Mouse (Mus musculus) frontal cortex, adult (tissue): ENCODE data around the gene Hltf.
A peak's percentile ranks its signal among the peaks of the same experiment; 100 is the strongest.
"Not testable (repeated sequence)": the region's sequence is repeated elsewhere in the genome, so short reads cannot be mapped to it uniquely, and the experiment has no call there.

ENCODE experiments used
- ATAC-seq: cut with Nextera tagmentation; 2 replicates; pipeline ENCODE4 v1.9.2; 2017; ENCODE audit warnings: mild to moderate bottlenecking, moderate library complexity, mixed read lengths; ENCODE audit not compliant: low TSS enrichment

Gene Hltf

DNA sequence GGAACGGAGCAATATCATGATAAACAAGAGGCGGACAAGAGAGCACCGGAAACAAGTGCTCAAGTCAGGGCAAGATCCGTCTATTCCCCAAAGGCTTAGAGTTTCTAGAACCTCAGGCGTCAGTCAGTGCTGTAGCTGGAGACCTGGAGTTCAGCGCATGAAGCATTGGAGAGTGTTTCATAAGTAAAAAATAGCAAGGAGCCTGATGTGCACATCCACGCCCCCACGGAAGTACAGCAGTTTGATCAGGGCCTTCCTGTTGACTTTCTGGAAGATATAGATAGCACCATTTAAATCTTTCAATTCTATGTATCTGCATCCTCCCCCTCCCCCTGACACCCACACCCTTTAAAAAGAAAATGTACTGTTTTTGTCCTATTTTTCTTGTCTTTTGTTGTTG, 46.7 kb downstream of the Hltf start:
- no peak for ATAC-seq

DNA sequence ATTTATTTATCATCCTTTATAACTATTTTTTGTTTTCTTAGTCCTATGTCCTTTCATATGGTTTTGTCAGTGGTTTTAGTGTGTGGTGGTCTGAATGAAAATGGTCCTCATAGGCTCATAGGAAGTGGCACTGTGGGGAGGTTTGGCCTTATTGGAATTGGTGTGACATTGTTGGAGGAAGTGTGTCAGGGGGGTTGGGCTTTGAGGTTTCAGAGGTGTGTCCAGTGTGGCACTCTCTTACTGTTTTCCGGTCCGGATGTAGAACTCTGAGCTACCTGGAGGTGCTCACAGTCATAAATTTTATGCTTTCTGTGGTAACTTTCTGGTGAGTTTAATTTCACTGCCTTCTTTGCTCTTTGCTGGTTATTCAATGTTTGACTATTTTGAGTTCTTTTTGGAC, 47.2 kb downstream of the Hltf start:
- no peak for ATAC-seq

DNA sequence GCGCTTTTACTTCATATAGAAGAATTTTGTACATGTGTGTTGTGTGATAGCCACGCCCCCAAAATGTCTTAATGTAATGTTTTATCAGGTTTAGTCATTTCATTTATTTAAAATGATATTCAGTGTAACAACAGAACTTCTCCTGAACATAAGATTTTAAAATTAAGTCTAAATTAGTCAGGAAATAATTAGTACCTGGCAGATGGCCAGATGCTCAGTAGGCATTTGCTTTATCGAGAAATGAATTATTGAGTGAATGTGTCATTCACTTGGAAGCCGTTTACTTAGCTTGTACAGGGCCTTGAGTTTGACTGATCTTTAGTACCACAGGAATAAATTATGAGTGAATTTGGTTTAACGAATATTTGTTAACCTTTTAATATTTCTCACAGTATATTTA, 51.3 kb downstream of the Hltf start:
- ATAC-seq = no peak

DNA sequence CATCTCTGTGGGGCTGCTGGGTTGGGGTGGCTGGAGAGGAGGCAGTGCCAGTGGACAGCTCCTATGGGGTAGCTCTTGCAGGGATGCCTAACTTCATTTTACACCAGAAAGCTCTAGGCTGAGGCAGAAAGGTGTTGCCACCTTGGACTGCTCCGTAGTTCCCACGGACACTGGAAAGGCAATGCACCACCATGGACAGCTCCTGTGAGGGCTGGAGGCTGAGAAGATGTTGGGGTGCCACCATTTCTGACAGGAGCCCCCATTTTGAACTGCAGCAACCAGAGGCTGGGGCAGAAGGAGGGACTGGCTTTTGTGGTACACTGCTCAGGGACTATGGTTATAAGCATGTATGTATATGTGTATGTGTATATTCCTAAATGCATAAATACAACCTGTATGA, 54.3 kb downstream of the Hltf start:
- ATAC-seq = no peak

DNA sequence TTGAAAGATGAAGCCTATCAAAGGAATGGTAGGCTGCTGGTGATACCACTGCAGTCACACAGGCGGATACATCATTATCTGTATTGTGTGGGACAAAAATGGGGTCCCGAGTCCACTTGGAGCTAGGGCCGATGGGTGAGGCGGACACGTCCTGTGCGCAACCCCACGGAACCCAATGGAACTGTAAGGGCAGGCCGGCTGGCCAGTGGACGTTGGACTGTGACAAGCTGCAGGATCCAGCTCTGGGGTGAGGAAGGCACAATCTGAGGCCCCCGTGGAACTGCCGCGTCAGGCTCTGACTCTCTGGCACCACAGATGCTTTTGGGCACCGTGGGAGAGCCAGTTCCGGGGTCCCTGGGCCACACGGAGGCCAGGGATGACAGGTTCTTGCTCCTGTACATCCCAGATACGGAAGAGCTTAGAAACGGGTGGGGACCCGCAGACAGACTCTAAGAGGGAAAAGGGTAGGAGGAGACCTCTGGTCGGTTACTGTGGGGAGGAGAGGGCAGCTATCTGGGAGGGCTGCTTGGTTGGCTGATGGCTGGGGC, 61.5 kb downstream of the Hltf start:
- ATAC-seq = no peak

DNA sequence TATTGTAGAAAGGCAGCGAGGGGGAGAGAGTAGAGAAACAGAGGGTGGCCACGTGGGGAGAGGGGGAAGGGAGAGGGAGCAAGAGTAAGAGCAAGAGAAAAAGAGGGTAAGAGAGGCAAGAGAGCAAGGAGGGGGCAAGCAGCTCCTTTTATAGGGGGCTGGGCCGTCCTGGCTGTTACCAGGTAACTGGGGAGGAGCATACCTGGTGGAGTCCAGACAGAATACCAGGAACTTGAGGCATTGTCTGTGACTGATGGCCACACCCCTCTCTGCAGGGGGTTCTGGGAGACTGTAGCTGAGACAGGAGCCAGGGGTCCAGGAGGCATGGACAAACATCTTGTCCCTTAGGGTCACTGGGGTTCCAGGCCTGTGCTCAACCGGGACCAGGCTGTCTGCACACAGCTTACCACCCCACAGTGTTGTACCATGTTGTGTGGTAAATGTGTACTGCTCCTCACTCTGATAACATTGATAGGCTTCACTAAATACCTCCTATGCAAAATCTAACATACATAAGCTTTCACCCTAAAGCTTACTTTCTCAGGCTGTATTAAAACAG, 62.2 kb downstream of the Hltf start:
- ATAC-seq = no peak

DNA sequence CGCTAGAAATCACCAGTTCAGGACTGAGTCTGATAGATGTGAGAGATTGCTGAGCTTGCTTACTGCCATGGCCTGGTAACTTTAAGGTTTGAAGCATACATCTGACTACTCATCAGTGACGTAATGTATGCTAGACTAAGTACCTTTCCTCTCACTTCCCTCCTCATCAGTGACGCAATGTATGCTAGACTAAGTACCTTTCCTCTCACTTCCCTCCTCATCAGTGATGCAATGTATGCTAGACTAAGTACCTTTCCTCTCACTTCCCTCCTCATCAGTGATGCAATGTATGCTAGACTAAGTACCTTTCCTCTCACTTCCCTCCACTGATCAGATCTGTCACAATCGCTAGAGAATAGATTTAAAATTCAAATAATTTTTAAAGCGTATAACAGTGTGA, 64.0 kb downstream of the Hltf start:
- ATAC-seq = not testable (repeated sequence)

DNA sequence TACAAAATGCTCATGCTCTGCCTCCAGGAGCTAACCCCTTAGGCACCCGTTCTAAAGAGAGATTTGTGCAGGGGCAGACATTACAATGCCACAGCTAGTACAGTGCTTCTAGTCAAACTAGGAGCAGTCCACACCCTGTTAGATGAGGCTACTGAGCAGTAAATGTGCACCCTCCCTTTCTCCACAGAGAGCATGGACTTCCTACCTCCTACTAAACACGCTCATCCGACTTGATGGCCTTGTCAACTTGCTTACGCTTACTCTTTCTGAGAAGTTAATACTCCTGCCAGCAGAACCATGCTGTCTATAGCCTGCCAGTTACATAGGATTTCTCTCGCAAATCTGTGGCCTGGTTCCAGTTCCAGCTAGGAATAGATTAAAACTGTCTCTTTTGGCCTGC, 68.0 kb downstream of the Hltf start:
- 0 out of 2 replicates have a peak, but pooled peaks have one; percentile 25 for ATAC-seq

DNA sequence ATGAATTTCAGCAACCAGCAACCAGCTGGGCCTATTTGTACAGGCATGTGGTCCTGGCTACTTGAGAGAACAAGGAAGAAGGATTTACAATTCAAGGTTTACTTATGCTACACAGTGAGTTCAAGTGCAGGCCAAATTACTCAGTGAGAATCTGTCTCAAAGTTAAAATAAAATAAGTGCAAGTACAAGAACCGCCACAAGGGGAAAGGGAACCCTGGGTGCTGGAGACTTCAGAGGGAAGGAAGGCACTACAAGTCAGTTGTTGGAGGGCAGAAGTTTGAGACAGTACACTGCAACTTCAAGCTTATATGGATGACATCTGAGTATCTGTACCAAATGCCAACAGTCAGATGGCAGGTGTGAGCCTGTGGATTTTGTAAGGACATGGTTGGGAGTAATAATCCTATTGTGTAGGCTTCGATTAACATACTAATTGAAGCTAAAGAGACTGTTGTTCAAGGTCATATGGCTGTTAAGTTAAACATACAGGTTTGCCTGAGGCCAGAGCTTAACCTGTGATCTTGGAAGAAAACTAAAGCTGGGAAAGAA, 69.5 kb downstream of the Hltf start:
- no peak for ATAC-seq

DNA sequence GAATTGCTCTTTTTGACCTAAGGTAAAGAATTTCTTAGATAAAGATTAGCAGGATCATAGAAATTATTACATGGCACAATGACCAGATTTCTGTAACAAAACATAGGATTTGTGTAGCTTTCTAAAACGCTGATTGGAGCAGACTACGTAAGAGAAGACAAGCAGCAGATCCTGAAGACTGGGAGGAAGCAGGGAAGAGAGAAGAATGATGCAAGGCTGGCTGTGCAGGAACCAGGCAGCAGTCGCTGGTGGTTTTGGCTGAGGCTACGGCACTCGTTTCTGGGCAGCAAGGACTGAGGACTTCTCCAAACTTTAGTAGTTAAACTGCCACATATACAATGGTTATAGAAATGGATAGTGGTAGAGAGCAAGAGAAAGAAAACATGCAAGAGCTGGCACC, 71.9 kb downstream of the Hltf start:
- no peak for ATAC-seq

DNA sequence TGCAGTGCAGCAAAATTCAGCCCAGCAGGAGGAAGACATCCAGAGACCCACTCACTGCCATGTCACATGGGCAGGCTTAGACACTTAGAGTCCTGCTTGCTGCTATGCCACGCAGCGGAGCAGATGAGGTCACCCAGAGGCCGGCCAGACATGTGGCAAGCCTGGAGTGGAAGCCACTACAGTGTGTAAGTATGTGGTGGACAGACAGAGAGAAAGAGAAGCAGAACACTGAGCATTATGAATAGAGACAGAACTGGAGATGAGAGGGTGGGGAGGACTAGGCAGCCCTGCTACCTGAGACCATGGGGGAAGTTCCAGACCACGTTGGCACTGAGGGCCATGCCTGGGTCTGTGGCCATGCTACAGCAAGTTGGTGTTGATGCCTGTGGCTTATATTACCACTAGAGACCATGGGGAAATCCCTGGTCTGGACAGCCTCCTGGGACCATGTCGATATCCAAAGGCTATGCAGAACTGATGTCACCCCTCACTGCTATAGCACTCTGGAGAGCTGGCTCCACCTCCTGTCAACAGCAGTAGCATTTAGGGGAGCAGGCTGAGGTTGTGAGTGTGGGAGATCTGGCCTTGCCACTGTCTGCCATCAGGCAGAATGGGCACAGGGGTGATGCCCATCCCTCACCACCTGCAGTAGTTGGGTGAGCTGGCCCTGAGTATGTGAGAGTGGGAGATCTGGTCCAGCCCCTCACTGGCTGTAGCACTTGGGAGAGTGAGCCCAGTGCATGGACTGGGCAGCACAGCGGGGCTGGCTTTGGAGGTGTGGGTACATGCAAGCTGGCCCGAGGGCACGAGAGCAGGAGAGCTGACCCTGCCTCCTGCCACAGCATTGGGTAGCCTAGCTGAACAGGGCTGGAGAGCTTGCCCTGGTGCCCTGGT, 73.1 kb downstream of the Hltf start:
- no peak for ATAC-seq

DNA sequence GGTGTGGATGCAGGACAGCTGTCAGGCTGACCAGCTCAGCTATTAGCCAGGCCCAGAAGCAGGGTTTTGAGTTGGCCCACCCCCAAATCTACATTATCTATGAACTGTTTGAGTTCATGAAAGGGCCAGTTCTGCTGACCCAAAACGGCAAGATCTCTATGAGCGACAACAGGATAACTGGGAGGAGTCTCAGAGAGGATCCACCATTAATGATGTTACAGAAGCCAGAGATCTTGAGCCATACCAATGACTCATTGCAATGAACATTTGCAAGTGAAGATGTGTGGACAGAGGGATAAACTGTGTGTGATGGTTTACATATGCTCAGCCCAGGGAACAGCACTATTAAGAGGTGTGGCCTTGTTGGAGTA, 73.7 kb downstream of the Hltf start:
- no peak for ATAC-seq

DNA sequence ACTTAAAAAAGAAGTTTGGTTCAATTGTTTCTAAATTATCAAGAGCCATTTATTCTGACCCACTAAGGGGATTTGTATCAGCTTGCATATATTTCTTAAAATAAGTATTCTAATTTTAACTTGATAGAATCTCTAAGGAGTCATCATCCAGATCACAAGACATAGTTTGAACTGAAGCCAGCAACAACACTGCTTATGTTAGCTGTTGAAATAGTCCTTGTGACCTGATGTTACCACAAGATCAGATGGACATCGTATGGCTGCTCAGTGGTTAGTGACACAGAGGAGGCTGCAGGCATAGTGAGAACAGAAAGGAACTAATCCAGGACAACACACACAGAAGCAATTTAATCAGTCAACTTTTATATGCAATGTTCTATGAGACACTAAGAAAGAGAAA, 75.1 kb downstream of the Hltf start:
- ATAC-seq = no peak

DNA sequence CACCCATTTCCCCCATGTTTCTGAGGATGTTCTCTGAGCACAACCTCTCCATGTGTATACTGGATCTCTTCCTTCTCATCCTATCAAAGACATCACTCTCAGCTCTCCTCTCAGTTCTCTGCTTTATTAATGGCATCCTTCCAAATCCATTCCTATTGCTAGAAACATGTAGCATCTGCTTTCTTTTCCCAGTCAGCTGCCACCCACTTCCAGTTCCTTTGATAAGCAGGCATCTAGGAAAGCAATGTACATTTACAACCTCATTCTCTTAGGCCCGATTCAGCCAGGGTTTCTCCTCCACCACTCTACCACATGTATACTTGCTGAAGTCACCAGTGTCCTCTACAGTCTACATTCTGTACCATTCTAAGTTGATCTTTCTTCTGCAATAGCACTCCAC, 76.1 kb downstream of the Hltf start:
- ATAC-seq = peak; percentile 73

DNA sequence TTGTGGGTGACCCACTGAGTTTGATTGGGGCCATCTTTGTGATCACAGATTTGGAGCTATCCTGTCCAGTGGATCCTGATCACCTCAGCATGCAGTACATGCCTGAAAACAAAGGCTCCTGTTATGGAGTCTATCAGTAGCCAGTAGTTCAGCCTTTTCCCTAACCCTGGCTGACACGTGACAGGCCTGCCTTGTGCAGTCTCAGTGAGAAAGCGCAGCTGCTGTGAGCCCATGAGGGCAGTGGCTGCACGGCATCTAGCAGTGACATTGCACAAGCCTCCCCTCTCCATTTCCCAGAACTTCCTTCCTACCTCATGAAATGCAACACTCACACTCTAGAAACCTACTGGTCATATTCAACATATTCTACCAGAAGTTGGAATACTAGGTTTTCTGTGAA, 76.9 kb downstream of the Hltf start:
- no peak for ATAC-seq

DNA sequence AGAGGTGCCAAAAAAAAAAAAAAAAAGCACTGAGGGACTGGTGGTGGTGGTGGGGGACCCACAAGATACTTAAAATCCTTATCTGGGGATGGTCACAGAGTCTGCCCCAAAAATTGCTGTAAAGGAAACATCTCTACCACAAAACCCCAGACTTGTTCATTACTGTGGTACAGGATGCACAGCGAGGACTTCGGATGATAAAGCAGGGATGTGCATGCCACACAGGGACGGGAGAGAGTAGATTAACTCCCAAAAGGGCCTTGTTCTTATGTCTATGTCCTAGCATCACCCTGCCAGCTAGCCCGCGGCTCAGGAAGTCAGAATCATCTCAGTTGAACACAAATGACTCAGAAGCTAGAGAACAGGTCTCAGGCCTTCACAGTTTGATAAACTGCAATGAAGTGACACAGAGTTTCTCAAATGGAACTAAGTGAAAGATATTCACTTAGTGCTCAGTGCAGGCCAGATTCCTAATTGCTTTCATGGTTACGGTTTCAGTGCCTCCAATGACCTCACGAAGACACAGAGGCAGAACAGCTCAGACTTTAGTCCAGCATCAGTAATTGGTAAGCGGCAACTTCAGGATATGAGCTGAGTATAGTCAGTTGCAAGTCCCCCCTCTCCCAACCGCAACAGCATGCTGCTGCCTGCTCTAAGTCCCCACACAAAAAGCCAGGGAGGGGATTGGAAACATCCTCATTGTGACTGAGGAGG, 79.4 kb downstream of the Hltf start:
- no peak for ATAC-seq

DNA sequence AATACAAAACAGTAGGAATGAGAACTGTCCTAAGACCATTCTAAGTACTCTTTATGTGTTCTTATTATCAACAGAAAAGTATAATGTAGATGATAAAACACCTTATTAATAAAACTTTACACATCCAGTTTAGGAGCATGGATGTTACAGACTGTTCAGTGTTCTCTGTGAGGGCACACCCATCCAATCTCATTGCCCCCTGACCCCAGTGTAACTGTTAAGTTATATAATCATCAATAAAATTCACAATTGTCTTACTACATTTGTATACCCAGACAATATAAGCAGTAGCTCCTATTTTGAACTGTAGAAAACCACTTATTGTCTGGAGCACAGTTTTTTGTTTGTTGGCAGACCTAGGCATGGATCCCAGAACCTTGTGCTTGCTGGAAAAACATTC, 83.6 kb downstream of the Hltf start:
- no peak for ATAC-seq

DNA sequence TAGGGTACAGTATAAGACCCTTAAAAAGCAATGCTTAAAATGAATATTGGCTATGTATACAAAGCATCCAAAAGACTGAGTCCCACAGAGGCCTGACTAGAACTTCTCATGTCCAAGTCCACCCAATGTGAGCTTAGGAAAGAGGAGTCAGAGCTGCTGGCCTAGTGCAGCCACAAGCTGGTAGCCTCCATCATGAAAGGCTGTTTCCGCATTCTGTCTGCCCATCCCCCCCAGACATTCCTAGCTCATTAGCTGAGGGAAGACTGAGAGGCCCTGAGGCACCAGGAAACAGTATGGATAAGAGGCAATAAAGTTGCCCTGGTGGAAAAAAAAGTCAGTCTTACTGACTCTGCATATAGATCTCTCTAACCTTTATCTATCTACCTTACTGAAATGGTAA, 84.1 kb downstream of the Hltf start:
- ATAC-seq = no peak

DNA sequence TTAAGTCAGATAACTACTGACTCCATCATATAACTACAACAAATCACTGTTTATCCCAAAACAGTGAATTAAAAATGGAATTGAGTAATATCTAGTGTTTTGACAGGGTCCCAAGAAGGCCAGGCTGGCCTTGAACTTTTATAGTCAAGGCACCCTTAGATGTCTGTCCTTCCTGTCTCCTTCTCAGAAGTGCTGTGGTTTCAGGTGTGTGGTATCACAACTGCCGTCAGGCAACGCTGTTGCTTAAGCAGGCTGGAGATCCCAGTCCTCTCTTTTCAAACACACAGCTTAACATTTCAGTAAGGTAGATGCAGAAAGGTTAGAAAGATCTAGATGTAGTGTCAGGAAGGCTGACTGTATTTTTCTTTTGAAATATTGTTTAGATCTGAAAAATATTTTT, 84.5 kb downstream of the Hltf start:
- ATAC-seq = no peak

DNA sequence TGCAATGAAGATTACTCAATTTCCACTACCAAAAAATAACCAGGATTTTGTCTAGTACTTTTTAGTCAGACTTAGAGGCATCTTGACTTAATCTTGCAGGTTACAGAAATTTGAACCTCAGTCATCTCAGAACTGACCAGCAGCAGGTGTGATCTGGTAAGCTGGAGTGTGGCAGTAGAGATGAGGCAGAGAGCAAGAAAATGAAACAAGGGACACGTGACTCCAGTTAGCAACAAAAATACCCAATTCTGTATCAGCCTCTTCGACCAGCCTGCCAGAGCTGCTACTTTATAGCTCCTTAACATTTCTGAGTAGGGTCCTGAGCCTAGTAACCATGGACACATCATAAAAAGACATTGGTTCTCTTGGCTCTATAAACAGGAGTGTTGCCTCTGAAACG, 85.0 kb downstream of the Hltf start:
- no peak for ATAC-seq

DNA sequence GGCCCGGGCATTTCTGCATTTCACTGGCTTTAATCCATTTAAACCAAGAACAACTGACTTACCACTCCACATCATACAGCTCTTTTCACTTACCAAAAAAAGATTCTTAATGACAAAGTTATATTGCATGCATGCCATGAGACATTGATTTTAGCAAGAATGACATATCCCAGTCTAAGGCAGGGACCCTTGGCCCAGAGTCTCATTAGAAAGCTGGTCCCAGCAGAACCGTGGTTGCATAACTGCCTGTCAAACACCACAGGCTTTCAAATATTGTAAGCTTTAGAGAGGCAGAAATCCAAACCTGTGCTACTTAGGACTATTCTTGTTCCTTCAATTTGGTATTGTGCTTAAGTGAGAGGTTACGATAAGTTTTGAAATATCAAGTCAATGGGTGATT, 86.1 kb downstream of the Hltf start:
- no peak for ATAC-seq

DNA sequence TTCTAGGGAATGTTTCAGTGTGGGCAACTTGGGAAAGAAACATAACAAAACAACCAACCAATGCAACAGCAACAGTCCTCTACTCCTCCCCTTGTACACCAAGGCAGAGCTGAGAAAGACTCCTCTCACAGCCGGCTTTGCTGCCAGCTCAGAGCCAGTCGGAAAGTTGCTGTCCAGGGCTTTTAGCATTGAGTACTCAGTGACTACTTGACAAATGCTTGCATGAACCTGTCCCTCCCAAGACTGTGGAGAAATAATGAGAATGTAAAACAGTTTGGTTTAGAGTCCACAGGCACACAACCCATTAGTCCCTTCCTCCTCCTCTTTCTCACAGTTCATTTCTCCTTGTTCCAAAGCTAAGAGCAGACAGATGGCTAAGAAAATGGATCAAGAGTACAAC, 86.8 kb downstream of the Hltf start:
- ATAC-seq = peak; percentile 17; the same call in 1 of the 2 replicates
